Mouse (Mus musculus) kidney, embryonic 14.5 days (tissue): ENCODE measurements around the gene Rptor. TPM values are rescaled to one million over a fixed set of nuclear protein-coding genes. Genes with fewer than 3 reads are reported as not detected.

ENCODE experiments used
- ATAC-seq: fragments of 200-750 bp; cut with Nextera tagmentation; 2 replicates; pipeline ENCODE4 v1.8.0; 2017; ENCODE audit warnings: moderate number of reproducible peaks, mild to moderate bottlenecking, moderate TSS enrichment, moderate library complexity; ENCODE audit not compliant: low FRiP score, low TSS enrichment
- H3K27ac ChIP-seq: fragments of 300-500 bp; sonication (generic); 2 replicates; pipeline ENCODE4 v1.5.1; 2014; ENCODE audit warnings: low read depth, mild to moderate bottlenecking, low read length, moderate library complexity, mixed read lengths
- H3K27me3 ChIP-seq: fragments of 300-500 bp; sonication (generic); 2 replicates; pipeline ENCODE4 v1.6.1; 2014; ENCODE audit warnings: mild to moderate bottlenecking, low read length; ENCODE audit not compliant: control insufficient read depth, insufficient read depth
- H3K36me3 ChIP-seq: fragments of 300-500 bp; sonication (generic); 2 replicates; pipeline ENCODE4 v1.6.1; 2014; ENCODE audit warnings: low read length, mixed read lengths; ENCODE audit not compliant: control insufficient read depth, insufficient read depth
- H3K4me1 ChIP-seq: fragments of 300-500 bp; sonication (generic); 2 replicates; pipeline ENCODE4 v1.6.1; 2014; ENCODE audit warnings: low read length, mixed read lengths; ENCODE audit not compliant: control insufficient read depth, insufficient read depth
- H3K4me2 ChIP-seq: fragments of 300-500 bp; sonication (generic); replicated peaks from 2 replicates; pipeline ENCODE4 v1.6.1; 2014; ENCODE audit warnings: low read depth, mild to moderate bottlenecking, low read length
- H3K4me3 ChIP-seq: fragments of 300-500 bp; sonication (generic); 2 replicates; pipeline ENCODE4 v1.5.1; 2014; ENCODE audit warnings: mild to moderate bottlenecking, low read length
- H3K9ac ChIP-seq: fragments of 300-500 bp; sonication (generic); 2 replicates; pipeline ENCODE4 v1.6.1; 2014; ENCODE audit warnings: low read depth, mild to moderate bottlenecking, low read length, moderate library complexity
- H3K9me3 ChIP-seq: fragments of 300-500 bp; sonication (generic); 2 replicates; pipeline ENCODE4 v1.6.1; 2016; ENCODE audit warnings: low read length; ENCODE audit not compliant: control insufficient read depth
- WGBS: fragments of 180-500 bp; shearing (Covaris S2); extraction: QIAGEN DNeasy Blood & Tissue Kit; methylation state at CpG from one replicate; pipeline ENCODE4 v1.1.7; 2014; 5-methylcytosine and 5-hydroxymethylcytosine counted together
- polyA plus RNA-seq: library from polyadenylated mRNA; unstranded; fragments of >200 nt; fragmentation: Nextera tagmentation; extraction: Ambion mirVana; gene quantifications from 2 replicates; pipeline ENCODE4 v1.2.1, GENCODE M21; 2014

Rptor gene
- polyA plus RNA-seq, 1 experiment from 2014 or later = 15.7 TPM

DNA sequence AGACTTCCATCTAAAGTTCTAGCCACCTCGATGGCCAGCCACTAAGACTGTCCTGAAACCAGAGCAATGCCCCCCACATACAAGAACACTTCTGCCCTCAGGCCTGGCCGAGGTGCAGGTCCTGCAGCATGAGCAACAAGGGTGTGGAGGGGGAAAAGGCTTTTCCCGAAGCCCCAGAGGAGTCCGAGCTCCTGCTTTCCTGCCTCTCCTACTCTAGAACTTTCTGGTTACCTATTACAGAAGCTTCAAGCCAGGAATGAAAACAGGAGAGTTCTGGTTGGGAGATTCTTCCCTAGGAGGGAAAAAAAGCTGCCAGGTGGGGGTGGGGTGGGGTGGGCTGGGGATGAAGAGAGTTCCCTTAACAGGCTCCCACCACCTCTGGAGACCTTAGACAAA, 337.0 kb downstream of the Rptor start:
- peak overlapping the region; percentile 29 for H3K9ac ChIP-seq
- H3K9me3 ChIP-seq = no peaks in the 10 kb centered on the region
- peak overlapping the region; percentile 76 for H3K27ac ChIP-seq
- peaks cover 57% of the 10 kb centered on the region for H3K4me1 ChIP-seq
- no peak overlapping the region for H3K4me2 ChIP-seq
- ATAC-seq = no peak
- WGBS = 41% methylated on average over 4 of the region's 4 CpGs
- H3K4me3 ChIP-seq = no peak overlapping the region
- no peaks in the 10 kb centered on the region for H3K27me3 ChIP-seq
- H3K36me3 ChIP-seq = no peaks in the 10 kb centered on the region

DNA sequence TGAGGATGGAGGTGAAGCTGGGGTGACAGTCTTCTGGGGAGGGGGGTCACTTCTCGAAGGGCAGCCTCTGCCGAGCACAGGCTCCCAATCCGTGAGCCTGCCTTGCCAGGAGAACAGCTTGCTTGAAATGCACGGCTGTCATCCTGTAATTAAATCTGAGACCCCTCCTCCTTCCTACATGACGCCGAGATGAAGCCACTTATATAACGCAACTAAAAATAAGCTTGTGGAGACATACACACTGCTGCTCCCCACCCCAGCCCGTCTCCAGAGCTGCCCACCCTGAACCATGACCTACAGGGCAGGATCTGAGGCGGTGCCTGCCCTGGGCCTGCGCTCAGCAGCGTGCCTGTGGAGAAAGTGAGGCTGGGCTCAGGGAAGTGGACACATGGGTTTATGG, 337.4 kb downstream of the Rptor start:
- Histone ChIP-seq H3K4me1 (peaks cover 61% of the 10 kb centered on the region), H3K4me3 (no peak overlapping the region)

DNA sequence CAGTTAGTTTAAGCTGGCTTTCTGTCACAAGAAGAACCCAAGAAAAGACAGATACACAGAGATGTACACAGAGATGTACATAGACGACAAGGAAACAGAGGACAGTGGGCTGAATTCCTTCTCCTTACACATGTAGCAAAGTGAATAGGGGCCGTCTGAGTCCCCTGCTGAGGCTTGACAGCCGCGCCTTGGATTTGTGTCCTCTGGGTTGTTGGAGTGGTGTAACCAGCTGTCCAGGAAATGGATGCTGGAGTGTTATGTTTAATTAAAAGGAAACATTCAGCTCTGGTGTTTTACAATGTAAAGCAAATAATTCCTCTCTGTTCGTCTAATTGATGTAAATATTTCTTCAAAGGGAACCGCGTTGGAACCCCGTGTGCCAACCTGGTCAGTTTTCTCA, 339.1 kb downstream of the Rptor start:
- Histone ChIP-seq H3K4me3 (peak overlapping the region; percentile 55), H3K9ac (peak overlapping the region; percentile 68; the same call in 1 of the 2 replicates), H3K27ac (no peak overlapping the region), H3K36me3 (no peaks in the 10 kb centered on the region), H3K4me1 (peaks cover 67% of the 10 kb centered on the region), H3K27me3 (no peaks in the 10 kb centered on the region), H3K4me2 (peak overlapping the region; percentile 66), H3K9me3 (no peaks in the 10 kb centered on the region)
- ATAC-seq = no peak
- WGBS = 5% methylated on average over 8 of the region's 8 CpGs

More for the DNA sequence above, 337.4 kb downstream of the Rptor start:
- H3K27me3 ChIP-seq = no peaks in the 10 kb centered on the region
- WGBS = 23% methylated on average over 11 of the region's 11 CpGs
- H3K4me2 ChIP-seq = peak overlapping the region; percentile 4; the same call in 1 of the 2 replicates
- no peak overlapping the region for H3K9ac ChIP-seq
- no peak for ATAC-seq
- no peaks in the 10 kb centered on the region for H3K36me3 ChIP-seq
- H3K27ac ChIP-seq = no peak overlapping the region
- H3K9me3 ChIP-seq = no peaks in the 10 kb centered on the region

GRCm38 (mm10) chr11:119942201-119942726, 339.6 kb downstream of the Rptor start:
- H3K36me3 ChIP-seq = no peaks in the 10 kb centered on the region
- no peaks in the 10 kb centered on the region for H3K27me3 ChIP-seq
- H3K4me2 ChIP-seq = peak overlapping the region; percentile 66
- peak overlapping the region; percentile 55 for H3K4me3 ChIP-seq
- WGBS = under 1% methylated on average over 43 of the region's 43 CpGs
- H3K9me3 ChIP-seq = no peaks in the 10 kb centered on the region
- peak overlapping the region; percentile 68 for H3K9ac ChIP-seq
- H3K4me1 ChIP-seq = peaks cover 65% of the 10 kb centered on the region
- ATAC-seq = peak; percentile 76
- H3K27ac ChIP-seq = peak overlapping the region; percentile 85

- WGBS = under 1% methylated on average over 68 of the region's 79 CpGs
Observed at GRCm38 (mm10) chr11:119942727-119943427, 340.2 kb downstream of the Rptor start, which contains the start of gene Baiap2. Baiap2 (plus strand) TSS chr11:119942763.

GRCm38 (mm10) chr11:119943428-119943988, 340.8 kb downstream of the Rptor start:
- H3K4me2 ChIP-seq = peak overlapping the region; percentile 96
- ATAC-seq = peak; percentile 26
- H3K27me3 ChIP-seq = no peaks in the 10 kb centered on the region
- 3% methylated on average over 32 of the region's 32 CpGs for WGBS
- peak overlapping the region; percentile 55 for H3K4me3 ChIP-seq
- no peaks in the 10 kb centered on the region for H3K9me3 ChIP-seq
- peaks cover 60% of the 10 kb centered on the region for H3K4me1 ChIP-seq
- peak overlapping the region; percentile 68 for H3K9ac ChIP-seq
- peak overlapping the region; percentile 55; the same call in 1 of the 2 replicates for H3K27ac ChIP-seq
- no peaks in the 10 kb centered on the region for H3K36me3 ChIP-seq

More at GRCm38 (mm10) chr11:119942727-119943427, 340.2 kb downstream of the Rptor start, which contains the start of gene Baiap2:
- Histone ChIP-seq H3K36me3 (no peaks in the 10 kb centered on the region), H3K27ac (peak within 1 kb of the TSS; percentile 85), H3K4me1 (peaks cover 65% of the 10 kb centered on the region), H3K27me3 (no peaks in the 10 kb centered on the region), H3K4me3 (peak within 1 kb of the TSS; percentile 55), H3K4me2 (peak within 1 kb of the TSS; percentile 96), H3K9ac (peak within 1 kb of the TSS; percentile 68), H3K9me3 (no peaks in the 10 kb centered on the region)
- ATAC-seq = peak; percentile 93

DNA sequence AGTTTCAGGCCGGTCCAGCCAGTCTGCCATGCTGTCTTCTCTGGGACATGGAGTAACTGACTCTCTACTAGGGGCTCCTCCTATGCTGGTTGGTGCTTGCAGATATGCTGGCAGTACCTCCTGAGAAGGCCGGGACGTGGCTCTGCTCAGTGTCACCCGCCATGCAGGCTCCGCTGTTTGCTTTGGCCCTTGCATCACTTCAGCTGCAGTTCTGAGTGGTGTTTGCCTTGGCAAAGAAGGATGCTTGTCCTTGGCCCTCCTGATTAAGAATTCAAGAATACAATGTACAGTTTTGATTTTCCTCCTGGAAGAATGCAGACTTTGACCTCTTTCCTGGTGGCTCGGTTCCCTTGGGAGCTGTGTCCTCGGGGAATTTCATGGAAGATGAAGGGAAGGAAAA, 342.6 kb downstream of the Rptor start:
- 75% methylated on average over 7 of the region's 7 CpGs for WGBS
- Histone ChIP-seq H3K27ac (no peak overlapping the region), H3K4me3 (no peak overlapping the region)

GRCm38 (mm10) chr11:119947426-119947825, 344.7 kb downstream of the Rptor start:
- Histone ChIP-seq H3K4me2 (no peak overlapping the region), H3K27ac (no peak overlapping the region), H3K9me3 (no peaks in the 10 kb centered on the region), H3K4me3 (no peak overlapping the region), H3K9ac (no peak overlapping the region), H3K4me1 (peaks cover 26% of the 10 kb centered on the region), H3K36me3 (no peaks in the 10 kb centered on the region), H3K27me3 (no peaks in the 10 kb centered on the region)
- ATAC-seq = no peak
- 86% methylated on average over 1 of the region's 1 CpGs for WGBS

More for the DNA sequence above, 342.6 kb downstream of the Rptor start:
- no peak overlapping the region; the same call in 1 of the 2 replicates for H3K4me2 ChIP-seq
- no peaks in the 10 kb centered on the region for H3K27me3 ChIP-seq
- no peak for ATAC-seq
- peaks cover 42% of the 10 kb centered on the region for H3K4me1 ChIP-seq
- H3K36me3 ChIP-seq = no peaks in the 10 kb centered on the region
- H3K9me3 ChIP-seq = no peaks in the 10 kb centered on the region
- no peak overlapping the region for H3K9ac ChIP-seq

- H3K4me1 ChIP-seq = peaks cover 30% of the 10 kb centered on the region
- no peak overlapping the region for H3K4me2 ChIP-seq
- no peaks in the 10 kb centered on the region for H3K9me3 ChIP-seq
- H3K36me3 ChIP-seq = no peaks in the 10 kb centered on the region
- no peak for ATAC-seq
- no peaks in the 10 kb centered on the region for H3K27me3 ChIP-seq
- no peak overlapping the region for H3K9ac ChIP-seq
- no peak overlapping the region for H3K27ac ChIP-seq
- 34% methylated on average over 2 of the region's 2 CpGs for WGBS
- no peak overlapping the region for H3K4me3 ChIP-seq
Observed at GRCm38 (mm10) chr11:119947897-119948296, 345.2 kb downstream of the Rptor start.
